Mouse (Mus musculus): Measurements from ENCODE around the gene Ncor1. TPM values are rescaled to one million over a fixed set of nuclear protein-coding genes. Genes with fewer than 3 reads are reported as not detected.
A peak's percentile ranks its signal among the peaks of the same experiment; 100 is the strongest.

Gene Ncor1
- polyA plus RNA-seq, 1 experiment from 2014 or later, result 150 TPM

- no peaks in the 10 kb centered on the region for H3K27me3 ChIP-seq (ENCODE audit: control insufficient read depth, insufficient read depth, low read length)
- no peak for ATAC-seq (ENCODE audit: insufficient number of reproducible peaks, insufficient read depth, low FRiP score, low read depth)
- 90% methylated on average over 2 of the region's 2 CpGs for WGBS
- no peaks in the 10 kb centered on the region for H3K9me3 ChIP-seq (ENCODE audit: control insufficient read depth, low read length)
- H3K36me3 ChIP-seq (ENCODE audit: control insufficient read depth, insufficient read depth, low read length), result peaks cover 92% of the 10 kb centered on the region
- no peak overlapping the region for H3K4me3 ChIP-seq (ENCODE audit: control insufficient read depth in 1 of 2, insufficient read depth in 1 of 2, low read depth in 1 of 2, low read length in 2 of 2)
- no peak overlapping the region for H3K27ac ChIP-seq (replicated peaks in 1 of 2; ENCODE audit: control insufficient read depth in 1 of 2, insufficient read depth in 1 of 2, low read depth in 2 of 2, low read length in 2 of 2)
- H3K4me2 ChIP-seq (ENCODE audit: low read length), result no peak overlapping the region
- no peaks in the 10 kb centered on the region for H3K4me1 ChIP-seq (ENCODE audit: control insufficient read depth in 2 of 2, insufficient read depth in 2 of 2, low read length in 2 of 2)
- H3K9ac ChIP-seq (ENCODE audit: low read length), result no peak overlapping the region
Observed at GRCm38 (mm10) chr11:62355216-62355615, 103.1 kb downstream of the Ncor1 start.

DNA sequence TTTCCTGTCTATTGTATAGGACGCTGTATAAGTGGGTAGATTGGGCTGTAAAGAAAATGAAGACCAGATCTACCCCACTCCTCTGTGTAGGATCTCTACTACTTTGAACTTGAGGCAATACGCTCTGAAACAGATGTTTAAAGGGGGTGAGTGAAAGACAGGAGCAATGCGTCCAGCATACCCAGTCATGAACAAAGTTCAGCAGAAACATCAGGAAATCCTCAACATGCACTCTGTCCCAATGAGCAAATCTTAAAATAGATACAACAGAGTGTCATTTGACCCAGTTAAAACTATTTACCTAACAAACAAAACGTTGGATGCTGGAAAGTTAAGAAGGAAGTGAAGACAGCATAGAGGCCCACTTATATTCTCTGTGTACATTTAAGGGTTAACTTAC, 106.4 kb downstream of the Ncor1 start:
- Histone ChIP-seq H3K9ac (ENCODE audit: low read length) (no peak overlapping the region), H3K4me3 (ENCODE audit: control insufficient read depth in 1 of 2, insufficient read depth in 1 of 2, low read depth in 1 of 2, low read length in 2 of 2) (no peak overlapping the region), H3K4me1 (ENCODE audit: control insufficient read depth in 2 of 2, insufficient read depth in 2 of 2, low read length in 2 of 2) (no peaks in the 10 kb centered on the region), H3K27ac (replicated peaks in 1 of 2; ENCODE audit: control insufficient read depth in 1 of 2, insufficient read depth in 1 of 2, low read depth in 2 of 2, low read length in 2 of 2) (no peak overlapping the region), H3K9me3 (ENCODE audit: control insufficient read depth, low read length) (no peaks in the 10 kb centered on the region), H3K36me3 (ENCODE audit: control insufficient read depth, insufficient read depth, low read length) (peaks cover 90% of the 10 kb centered on the region), H3K27me3 (ENCODE audit: control insufficient read depth, insufficient read depth, low read length) (no peaks in the 10 kb centered on the region), H3K4me2 (ENCODE audit: low read length) (no peak overlapping the region)
- 86% methylated on average over 4 of the region's 4 CpGs for WGBS
- no peak for ATAC-seq (ENCODE audit: insufficient number of reproducible peaks, insufficient read depth, low FRiP score, low read depth)

DNA sequence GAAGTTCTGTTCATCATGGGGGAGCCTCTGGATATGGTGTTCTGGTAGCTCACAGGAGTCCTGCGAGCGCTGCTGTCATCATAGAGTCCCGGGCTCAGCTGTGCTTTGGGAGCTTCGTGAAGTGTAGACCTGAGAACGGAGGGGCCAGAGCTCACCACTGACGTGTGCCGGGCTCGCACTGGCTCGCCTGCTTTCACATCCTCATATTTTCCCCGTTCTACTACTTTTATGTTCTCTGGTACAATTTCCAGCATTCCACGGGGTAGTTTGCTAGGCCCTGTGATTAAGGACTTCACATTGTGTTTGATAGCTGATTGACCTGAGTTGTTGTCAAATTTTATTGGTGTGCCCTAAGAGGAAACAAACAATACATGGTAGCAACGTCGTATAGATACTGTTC, 115.3 kb downstream of the Ncor1 start:
- ATAC-seq (ENCODE audit: insufficient number of reproducible peaks, insufficient read depth, low FRiP score, low read depth), result no peak
- Histone ChIP-seq H3K27me3 (ENCODE audit: control insufficient read depth, insufficient read depth, low read length) (no peaks in the 10 kb centered on the region), H3K4me3 (ENCODE audit: control insufficient read depth in 1 of 2, insufficient read depth in 1 of 2, low read depth in 1 of 2, low read length in 2 of 2) (no peak overlapping the region), H3K27ac (replicated peaks in 1 of 2; ENCODE audit: control insufficient read depth in 1 of 2, insufficient read depth in 1 of 2, low read depth in 2 of 2, low read length in 2 of 2) (no peak overlapping the region), H3K4me2 (ENCODE audit: low read length) (no peak overlapping the region), H3K36me3 (ENCODE audit: control insufficient read depth, insufficient read depth, low read length) (peaks cover 81% of the 10 kb centered on the region), H3K9ac (ENCODE audit: low read length) (no peak overlapping the region), H3K4me1 (ENCODE audit: control insufficient read depth in 2 of 2, insufficient read depth in 2 of 2, low read length in 2 of 2) (no peaks in the 10 kb centered on the region), H3K9me3 (ENCODE audit: control insufficient read depth, low read length) (no peaks in the 10 kb centered on the region)
- 96% methylated on average over 13 of the region's 13 CpGs for WGBS

DNA sequence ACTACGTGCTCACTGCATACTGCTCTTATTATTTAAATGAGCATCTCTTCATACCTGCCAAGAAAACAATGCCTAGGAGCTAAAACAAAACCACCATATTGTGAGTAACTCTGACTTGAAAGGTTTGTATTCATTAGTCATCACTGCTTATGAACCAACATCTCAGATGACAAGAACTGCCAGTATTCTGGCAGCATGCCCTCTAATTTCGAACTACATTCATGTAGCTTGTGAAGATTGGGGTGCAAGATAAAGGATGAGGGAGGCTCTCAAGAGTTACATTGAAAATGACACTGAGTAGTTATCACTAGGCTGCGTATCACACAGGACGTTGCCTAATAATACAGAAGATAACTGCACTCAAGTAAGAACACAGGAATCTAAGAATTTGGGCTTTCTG, 126.1 kb downstream of the Ncor1 start:
- Histone ChIP-seq H3K9me3 (ENCODE audit: control insufficient read depth, low read length) (no peaks in the 10 kb centered on the region), H3K4me3 (ENCODE audit: control insufficient read depth in 1 of 2, insufficient read depth in 1 of 2, low read depth in 1 of 2, low read length in 2 of 2) (no peak overlapping the region), H3K4me1 (ENCODE audit: control insufficient read depth in 2 of 2, insufficient read depth in 2 of 2, low read length in 2 of 2) (no peaks in the 10 kb centered on the region), H3K36me3 (ENCODE audit: control insufficient read depth, insufficient read depth, low read length) (peaks cover 100% of the 10 kb centered on the region), H3K27me3 (ENCODE audit: control insufficient read depth, insufficient read depth, low read length) (no peaks in the 10 kb centered on the region), H3K4me2 (ENCODE audit: low read length) (no peak overlapping the region), H3K9ac (ENCODE audit: low read length) (no peak overlapping the region), H3K27ac (replicated peaks in 1 of 2; ENCODE audit: control insufficient read depth in 1 of 2, insufficient read depth in 1 of 2, low read depth in 2 of 2, low read length in 2 of 2) (no peak overlapping the region)
- WGBS, result 76% methylated on average over 4 of the region's 4 CpGs
- ATAC-seq (ENCODE audit: insufficient number of reproducible peaks, insufficient read depth, low FRiP score, low read depth), result no peak

- H3K4me2 ChIP-seq (ENCODE audit: low read length), result no peak overlapping the region
- 74% methylated on average over 5 of the region's 5 CpGs for WGBS
- ATAC-seq (ENCODE audit: insufficient number of reproducible peaks, insufficient read depth, low FRiP score, low read depth), result no peak
- H3K4me3 ChIP-seq (ENCODE audit: control insufficient read depth in 1 of 2, insufficient read depth in 1 of 2, low read depth in 1 of 2, low read length in 2 of 2), result no peak overlapping the region
- no peaks in the 10 kb centered on the region for H3K4me1 ChIP-seq (ENCODE audit: control insufficient read depth in 2 of 2, insufficient read depth in 2 of 2, low read length in 2 of 2)
- H3K36me3 ChIP-seq (ENCODE audit: control insufficient read depth, insufficient read depth, low read length), result peaks cover 100% of the 10 kb centered on the region
- no peak overlapping the region for H3K9ac ChIP-seq (ENCODE audit: low read length)
- H3K27me3 ChIP-seq (ENCODE audit: control insufficient read depth, insufficient read depth, low read length), result no peaks in the 10 kb centered on the region
- H3K9me3 ChIP-seq (ENCODE audit: control insufficient read depth, low read length), result no peaks in the 10 kb centered on the region
- H3K27ac ChIP-seq (replicated peaks in 1 of 2; ENCODE audit: control insufficient read depth in 1 of 2, insufficient read depth in 1 of 2, low read depth in 2 of 2, low read length in 2 of 2), result no peak overlapping the region
Observed at GRCm38 (mm10) chr11:62331141-62331540, 127.2 kb downstream of the Ncor1 start.

DNA sequence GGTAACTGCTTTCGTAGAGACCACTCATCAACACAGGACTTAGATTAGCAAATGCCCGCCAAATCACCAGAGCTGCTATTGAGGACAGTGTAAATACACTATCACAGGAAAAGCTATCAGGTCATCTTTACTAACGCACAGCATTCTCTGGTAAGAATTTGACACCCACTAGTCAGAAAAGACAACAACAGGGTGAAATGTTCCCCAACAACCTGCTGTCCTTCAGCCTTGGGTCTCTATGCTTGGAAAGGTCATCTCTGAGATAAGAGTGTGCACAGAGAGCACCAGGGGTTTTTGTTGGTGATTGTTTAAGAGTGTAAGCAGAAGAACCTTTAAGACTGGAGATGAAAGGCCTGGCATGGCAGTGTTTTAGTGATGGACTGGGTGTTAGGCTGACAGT, 134.7 kb downstream of the Ncor1 start:
- Histone ChIP-seq H3K4me3 (ENCODE audit: control insufficient read depth in 1 of 2, insufficient read depth in 1 of 2, low read depth in 1 of 2, low read length in 2 of 2) (no peak overlapping the region), H3K36me3 (ENCODE audit: control insufficient read depth, insufficient read depth, low read length) (peaks cover 98% of the 10 kb centered on the region), H3K4me2 (ENCODE audit: low read length) (no peak overlapping the region), H3K27ac (replicated peaks in 1 of 2; ENCODE audit: control insufficient read depth in 1 of 2, insufficient read depth in 1 of 2, low read depth in 2 of 2, low read length in 2 of 2) (0 out of 4 replicates have a peak overlapping the region, but pooled peaks of 1 of the 2 experiments have one; percentile 14), H3K9ac (ENCODE audit: low read length) (no peak overlapping the region), H3K27me3 (ENCODE audit: control insufficient read depth, insufficient read depth, low read length) (no peaks in the 10 kb centered on the region), H3K4me1 (ENCODE audit: control insufficient read depth in 2 of 2, insufficient read depth in 2 of 2, low read length in 2 of 2) (peaks cover 0 to 4% of the 10 kb centered on the region in 2 experiments; a peak in 1 of 4 replicates), H3K9me3 (ENCODE audit: control insufficient read depth, low read length) (no peaks in the 10 kb centered on the region)
- no peak for ATAC-seq (ENCODE audit: insufficient number of reproducible peaks, insufficient read depth, low FRiP score, low read depth)
- WGBS, result 28% methylated on average over 3 of the region's 3 CpGs

- Histone ChIP-seq H3K27ac (replicated peaks in 1 of 2; ENCODE audit: control insufficient read depth in 1 of 2, insufficient read depth in 1 of 2, low read depth in 2 of 2, low read length in 2 of 2) (no peak overlapping the region), H3K27me3 (ENCODE audit: control insufficient read depth, insufficient read depth, low read length) (no peaks in the 10 kb centered on the region), H3K36me3 (ENCODE audit: control insufficient read depth, insufficient read depth, low read length) (peaks cover 98% of the 10 kb centered on the region), H3K9ac (ENCODE audit: low read length) (no peak overlapping the region), H3K4me2 (ENCODE audit: low read length) (no peak overlapping the region), H3K4me1 (ENCODE audit: control insufficient read depth in 2 of 2, insufficient read depth in 2 of 2, low read length in 2 of 2) (peaks cover 0 to 4% of the 10 kb centered on the region in 2 experiments; a peak in 1 of 4 replicates), H3K9me3 (ENCODE audit: control insufficient read depth, low read length) (no peaks in the 10 kb centered on the region), H3K4me3 (ENCODE audit: control insufficient read depth in 1 of 2, insufficient read depth in 1 of 2, low read depth in 1 of 2, low read length in 2 of 2) (no peak overlapping the region)
- ATAC-seq (ENCODE audit: insufficient number of reproducible peaks, insufficient read depth, low FRiP score, low read depth), result no peak
- 81% methylated on average over 3 of the region's 3 CpGs for WGBS
Observed at GRCm38 (mm10) chr11:62320097-62320496, 138.2 kb downstream of the Ncor1 start.

DNA sequence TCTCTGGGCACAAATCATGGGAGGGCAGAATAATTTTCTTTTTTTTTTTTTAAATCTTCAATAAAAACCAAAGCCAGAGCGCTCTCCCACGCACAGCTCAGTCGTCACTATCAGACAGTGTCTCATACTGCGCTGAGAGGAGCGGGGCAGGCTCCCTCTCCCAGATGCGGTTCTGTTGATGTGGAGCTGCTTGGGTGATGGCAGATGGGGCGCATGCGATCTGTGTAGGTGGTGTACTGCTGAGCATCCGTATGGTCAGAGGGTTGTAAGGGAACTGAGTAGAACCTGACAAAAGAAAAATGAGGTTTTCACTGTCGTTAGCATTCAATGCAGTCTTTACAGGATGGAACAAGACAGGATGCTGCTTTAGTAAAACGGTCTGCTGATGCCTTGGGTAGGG, 140.6 kb downstream of the Ncor1 start:
- H3K27ac ChIP-seq (replicated peaks in 1 of 2; ENCODE audit: control insufficient read depth in 1 of 2, insufficient read depth in 1 of 2, low read depth in 2 of 2, low read length in 2 of 2), result no peak overlapping the region
- peaks cover 100% of the 10 kb centered on the region for H3K36me3 ChIP-seq (ENCODE audit: control insufficient read depth, insufficient read depth, low read length)
- no peaks in the 10 kb centered on the region for H3K27me3 ChIP-seq (ENCODE audit: control insufficient read depth, insufficient read depth, low read length)
- no peaks in the 10 kb centered on the region for H3K9me3 ChIP-seq (ENCODE audit: control insufficient read depth, low read length)
- H3K4me2 ChIP-seq (ENCODE audit: low read length), result no peak overlapping the region
- no peaks in the 10 kb centered on the region for H3K4me1 ChIP-seq (ENCODE audit: control insufficient read depth in 2 of 2, insufficient read depth in 2 of 2, low read length in 2 of 2)
- no peak overlapping the region for H3K9ac ChIP-seq (ENCODE audit: low read length)
- WGBS, result 85% methylated on average over 11 of the region's 11 CpGs
- H3K4me3 ChIP-seq (ENCODE audit: control insufficient read depth in 1 of 2, insufficient read depth in 1 of 2, low read depth in 1 of 2, low read length in 2 of 2), result no peak overlapping the region
- no peak for ATAC-seq (ENCODE audit: insufficient number of reproducible peaks, insufficient read depth, low FRiP score, low read depth)

Data from heart, embryonic 14.5 days (tissue).